Mouse (Mus musculus): Measurements from ENCODE around the gene Serpinb6b.
"Not testable (repeated sequence)": the region's sequence is repeated elsewhere in the genome, so short reads cannot be mapped to it uniquely, and the experiment has no call there.

Gene Serpinb6b

DNA sequence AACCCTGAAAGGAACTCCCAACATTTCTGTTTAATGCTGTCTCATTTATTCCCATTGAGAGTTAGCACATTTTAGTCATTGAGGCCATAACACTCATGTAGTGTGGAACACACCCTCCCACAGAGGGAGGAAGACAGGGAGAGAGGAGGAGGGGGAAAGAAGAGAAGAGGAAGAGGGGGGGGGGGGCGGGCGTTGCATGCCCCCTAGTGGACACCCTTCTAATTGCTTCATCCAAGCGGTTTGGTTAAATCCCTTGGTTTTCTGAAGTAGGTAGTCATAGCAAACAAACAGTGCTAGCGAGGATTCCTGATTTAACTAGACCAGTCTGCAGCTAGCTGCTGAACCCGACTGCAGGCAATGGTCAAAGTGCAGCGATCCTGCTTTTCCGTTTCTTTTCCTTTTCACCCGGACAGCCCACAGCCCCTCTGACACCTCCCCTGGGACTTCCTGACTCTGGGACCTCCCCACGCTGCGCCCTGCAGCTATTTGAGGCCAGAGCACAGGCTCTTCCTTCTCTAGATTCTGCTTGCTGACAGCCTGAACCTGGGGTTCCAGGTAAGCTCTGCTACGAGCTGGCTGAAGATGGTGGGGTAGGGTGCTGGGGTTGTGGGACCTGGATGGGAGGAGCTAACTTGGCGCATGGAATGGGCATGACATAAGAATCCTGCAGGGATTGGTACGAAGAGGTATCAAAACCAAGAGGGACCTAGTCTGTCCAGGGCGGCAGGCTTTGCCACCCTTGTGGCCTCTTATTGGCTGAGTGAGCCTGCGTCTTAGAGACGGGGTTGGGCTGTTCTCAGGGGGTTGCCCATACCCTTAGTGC is at the start of gene Serpinb6b:
Gene Serpinb6b, plus strand, starts transcription at position 221 of the 823 bp plus-strand sequence.
- no peak for DNase-seq (ENCODE audit: low spot score)

DNA sequence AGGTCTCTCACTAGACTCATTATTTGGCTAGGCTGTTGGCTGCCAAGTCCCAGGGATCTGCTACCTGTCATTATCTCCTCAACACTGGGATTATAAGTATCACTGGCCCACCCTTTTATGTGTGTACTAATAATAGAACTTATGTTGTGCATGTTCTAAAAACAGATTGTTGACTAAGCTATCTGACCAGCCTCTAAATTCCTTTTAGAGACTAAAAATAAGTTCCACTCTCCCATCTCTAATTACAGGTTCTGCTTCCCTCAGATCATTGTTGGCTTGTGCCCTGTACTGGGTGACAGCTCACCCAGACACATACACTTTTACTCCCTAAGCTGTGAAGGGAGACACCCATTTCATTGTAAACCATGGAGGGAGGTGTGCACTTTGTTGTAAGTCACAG is 42.4 kb upstream of the Serpinb6b start:
- DNase-seq (ENCODE audit: low spot score): no peak

DNA sequence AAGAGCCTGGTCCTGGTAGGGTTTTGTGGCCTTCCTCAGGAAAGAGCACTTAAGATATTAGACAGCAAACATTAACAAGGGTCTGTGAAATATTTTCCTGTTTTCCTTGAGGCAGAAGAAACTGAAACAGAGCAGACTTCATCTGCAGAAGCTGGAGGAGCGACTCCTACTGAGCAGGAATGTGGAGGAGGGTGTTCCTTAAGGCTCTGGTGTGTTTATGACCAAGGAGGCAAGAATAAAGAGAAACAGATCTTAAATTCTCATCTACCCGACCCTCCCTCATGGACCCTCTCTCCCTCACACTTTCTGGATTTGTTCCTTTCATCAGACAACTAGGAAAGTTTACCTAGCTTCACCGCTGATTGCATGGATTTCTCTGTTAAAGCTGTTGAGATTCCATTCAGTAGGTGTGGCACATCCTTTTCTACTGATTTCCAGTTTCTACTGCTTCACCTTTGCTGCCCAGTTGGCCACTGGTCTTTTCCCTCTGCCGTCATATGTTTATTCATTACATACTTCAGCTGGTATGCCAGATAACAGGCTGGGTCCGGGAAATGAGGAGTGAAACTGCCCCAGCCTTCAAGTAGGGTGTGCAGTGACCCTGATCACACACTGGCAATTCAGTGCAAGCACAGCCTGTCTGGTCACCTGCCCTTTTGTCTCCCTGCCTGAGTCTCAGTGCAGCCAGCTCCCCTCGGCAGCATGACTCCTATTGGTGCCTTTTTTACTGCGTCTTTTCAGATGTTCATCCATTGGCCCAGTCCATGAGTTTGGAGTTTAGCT is 40.2 kb upstream of the Serpinb6b start:
- DNase-seq (ENCODE audit: low spot score): no peak

DNA sequence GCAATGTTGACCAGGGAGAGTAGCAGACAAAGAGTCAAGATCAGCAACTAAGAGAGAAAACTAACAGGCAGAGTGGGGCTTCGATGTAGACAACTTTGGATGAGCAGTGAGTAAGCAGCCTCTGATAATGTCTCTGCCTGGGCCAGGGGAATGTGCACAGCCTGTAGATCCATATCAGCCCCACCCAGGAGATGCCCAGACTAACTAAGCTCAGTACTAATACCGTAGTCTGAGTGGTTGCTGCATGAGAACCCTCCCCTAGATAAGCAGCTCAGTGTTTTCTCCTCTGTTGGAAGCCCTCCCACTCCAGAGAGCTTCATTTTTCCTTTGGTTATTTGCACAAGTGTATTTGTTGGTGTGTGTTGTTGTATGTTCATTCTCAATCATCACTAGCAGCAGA is 38.3 kb upstream of the Serpinb6b start:
- no peak for DNase-seq (ENCODE audit: low spot score)

DNA sequence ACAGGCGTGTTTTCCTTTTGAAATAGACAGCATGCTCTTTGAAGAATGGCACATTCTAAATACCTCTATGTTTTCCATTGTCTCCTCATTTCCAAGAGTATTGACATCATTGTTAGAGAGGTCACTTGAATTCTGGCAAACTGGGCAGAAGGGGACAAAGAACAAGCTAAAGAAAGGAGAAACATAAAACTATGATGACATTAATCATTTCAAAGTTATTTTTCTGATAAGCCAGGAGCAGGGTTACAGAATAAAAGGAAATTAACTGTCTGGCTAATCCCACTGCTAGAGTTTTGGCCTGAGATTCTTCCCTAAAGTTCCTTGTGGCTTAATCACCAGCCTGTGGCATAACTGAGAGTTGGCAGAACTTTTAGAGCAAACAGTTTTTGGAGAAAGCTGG is 37.8 kb upstream of the Serpinb6b start:
- DNase-seq (ENCODE audit: low spot score): no peak

DNA sequence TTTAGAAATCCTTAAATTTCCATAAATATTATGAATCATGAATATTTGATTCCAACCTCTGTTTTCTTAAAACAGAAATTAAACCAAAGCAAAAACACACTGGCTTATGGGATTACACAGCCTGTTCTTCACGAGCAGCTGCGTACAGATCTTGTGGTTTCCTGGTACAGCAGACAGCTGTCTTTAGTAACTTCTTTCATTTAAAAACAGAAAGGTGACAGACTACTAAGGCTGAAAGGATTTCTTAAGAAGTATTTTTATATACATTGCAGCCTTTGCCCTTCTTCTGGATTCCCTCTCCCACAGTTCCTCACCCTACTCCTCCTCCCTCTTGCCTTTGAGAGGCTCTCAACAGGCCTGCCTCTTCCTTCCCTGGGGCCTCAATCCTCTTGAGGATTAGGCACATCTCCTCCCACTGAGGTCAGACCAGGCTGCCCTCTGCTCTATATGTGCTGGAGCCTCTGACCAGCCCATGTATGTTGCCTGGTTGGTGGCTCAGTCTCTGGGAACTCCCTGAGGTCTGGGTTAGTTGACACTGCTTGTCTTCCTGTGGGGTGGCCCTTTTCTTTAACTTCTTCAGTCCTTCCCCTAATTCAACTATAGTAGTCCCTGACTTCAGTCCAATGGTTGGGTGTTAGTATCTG is 35.8 kb upstream of the Serpinb6b start:
- DNase-seq (ENCODE audit: low spot score): no peak

DNA sequence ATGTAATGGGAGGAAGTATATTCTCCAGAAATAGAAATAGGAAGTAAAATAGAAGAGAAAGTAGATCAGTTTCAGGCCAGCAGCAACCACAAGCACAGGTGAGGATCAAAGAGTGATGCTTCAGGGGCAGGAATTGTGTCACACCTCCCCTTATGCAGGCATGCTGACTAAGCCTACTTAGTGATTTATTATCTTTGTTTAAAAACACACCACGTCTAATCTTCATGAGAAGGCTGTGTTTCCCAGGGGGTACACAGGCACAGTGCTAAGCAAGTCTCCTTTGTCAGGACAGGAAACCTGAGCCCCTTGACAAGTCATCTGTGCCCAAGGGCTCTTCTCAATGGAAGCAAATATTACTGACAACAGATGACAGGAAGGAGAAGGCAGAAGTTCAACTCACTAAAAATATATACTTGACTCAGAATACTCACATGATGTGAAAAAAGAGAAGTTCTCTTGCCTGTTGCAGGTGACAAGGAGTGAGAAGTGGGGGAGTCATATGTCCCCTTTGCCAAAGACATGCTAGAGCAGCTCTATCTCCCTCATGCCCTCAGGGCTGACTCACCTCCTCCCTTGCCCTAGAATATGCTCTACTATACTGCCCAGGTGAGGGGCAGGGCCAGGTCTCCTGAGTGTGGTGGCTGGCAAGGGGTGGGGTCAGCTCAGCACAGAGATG is 30.2 kb upstream of the Serpinb6b start:
- DNase-seq (ENCODE audit: low spot score): no peak

DNA sequence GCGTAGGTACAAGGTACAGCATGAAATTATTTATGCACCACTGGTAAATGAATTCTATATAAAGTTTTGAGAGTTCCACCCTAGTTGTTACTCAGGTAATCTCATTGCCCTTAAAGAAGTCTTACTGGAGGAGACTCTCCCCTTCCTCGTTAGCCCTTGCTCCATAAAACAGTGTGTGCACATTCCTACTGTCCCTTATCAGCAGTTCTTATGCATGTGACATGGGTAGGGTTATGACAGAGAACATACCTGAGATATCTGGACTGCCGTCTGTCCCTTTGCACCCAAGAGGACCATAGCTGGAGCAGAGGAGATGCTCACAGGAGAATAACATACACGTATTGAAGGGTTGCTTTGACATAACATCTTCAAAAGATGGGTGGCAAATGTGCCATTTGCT is 26.7 kb upstream of the Serpinb6b start:
- not testable (repeated sequence) for DNase-seq (ENCODE audit: low spot score)

DNA sequence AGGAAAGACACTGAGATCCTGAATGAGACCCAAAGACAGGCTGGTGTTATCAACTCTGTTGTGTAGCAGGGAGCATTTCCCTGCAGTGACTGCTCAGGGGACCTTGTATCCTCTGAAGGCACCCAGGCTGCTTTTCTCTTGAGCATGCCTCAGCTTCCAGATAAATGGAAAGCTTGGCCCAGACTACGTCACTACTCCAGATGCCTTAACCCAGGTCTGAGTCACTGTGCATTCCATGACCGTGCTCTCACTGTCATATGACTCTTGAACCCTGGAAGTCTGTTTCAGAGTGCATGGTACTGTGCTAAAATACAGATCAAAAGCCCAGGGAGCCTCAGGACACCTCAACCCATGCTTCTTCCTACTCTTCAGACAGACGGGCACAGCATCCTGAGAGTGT is 25.8 kb upstream of the Serpinb6b start:
- DNase-seq (ENCODE audit: low spot score): not testable (repeated sequence)

DNA sequence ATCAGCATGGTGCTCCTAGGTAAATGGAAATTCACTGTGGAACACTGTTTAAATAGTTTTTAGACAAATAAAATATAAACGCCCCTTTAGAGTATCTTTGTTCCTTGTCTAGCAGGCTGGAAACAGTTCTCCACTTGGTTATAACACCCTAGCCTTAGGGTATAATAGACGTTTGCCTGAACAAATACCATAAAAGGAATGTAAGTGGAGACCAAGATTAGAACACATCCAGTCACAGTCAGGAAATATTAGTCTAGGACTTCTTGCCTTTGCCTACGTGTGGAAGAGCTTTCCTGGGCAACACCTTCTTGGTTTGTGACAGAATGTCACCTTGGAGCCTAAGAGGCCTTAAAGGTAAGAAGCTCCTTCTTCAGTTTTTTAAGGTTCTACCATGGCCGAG is 8.5 kb upstream of the Serpinb6b start:
- no peak for DNase-seq (ENCODE audit: low spot score)

DNA sequence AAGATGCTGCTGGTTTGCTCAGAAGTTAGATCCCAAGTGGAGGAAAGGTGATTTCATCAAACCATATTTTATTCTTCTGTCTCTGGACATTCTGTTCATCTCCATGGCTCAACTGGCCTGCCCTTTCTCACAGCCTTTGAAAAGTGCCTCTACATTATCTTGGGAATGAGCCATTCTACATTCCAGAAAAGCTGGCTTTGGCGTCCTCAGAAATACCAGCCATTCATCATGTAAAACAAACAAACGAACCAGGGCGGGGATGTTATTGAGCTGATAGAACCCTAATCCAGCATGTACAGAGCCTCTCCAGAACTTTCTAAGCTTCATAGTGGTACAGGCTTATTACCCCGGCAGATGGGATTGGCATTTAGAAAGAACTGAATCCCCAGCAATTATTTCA is 7.1 kb upstream of the Serpinb6b start:
- DNase-seq (ENCODE audit: low spot score): no peak

DNA sequence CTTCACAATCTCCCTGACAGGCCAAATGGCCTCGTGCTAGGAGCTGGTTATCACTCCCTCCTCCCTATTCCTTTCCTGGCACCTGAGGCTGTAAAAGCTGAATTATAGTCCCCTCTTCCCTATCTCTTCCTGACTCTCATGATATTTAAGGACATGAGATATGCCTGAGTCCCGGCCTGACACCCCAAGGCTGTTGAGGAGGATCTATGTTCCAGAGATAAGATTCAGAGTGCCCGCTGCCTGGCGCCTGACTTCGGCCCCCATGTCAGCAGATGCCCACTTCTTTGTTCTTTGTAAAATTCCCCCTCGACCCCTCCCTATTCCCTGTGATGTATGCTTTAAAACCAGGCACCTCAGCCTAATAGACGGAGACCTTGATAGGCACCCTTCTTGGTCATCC is 6.5 kb upstream of the Serpinb6b start:
- not testable (repeated sequence) for DNase-seq (ENCODE audit: low spot score)

DNA sequence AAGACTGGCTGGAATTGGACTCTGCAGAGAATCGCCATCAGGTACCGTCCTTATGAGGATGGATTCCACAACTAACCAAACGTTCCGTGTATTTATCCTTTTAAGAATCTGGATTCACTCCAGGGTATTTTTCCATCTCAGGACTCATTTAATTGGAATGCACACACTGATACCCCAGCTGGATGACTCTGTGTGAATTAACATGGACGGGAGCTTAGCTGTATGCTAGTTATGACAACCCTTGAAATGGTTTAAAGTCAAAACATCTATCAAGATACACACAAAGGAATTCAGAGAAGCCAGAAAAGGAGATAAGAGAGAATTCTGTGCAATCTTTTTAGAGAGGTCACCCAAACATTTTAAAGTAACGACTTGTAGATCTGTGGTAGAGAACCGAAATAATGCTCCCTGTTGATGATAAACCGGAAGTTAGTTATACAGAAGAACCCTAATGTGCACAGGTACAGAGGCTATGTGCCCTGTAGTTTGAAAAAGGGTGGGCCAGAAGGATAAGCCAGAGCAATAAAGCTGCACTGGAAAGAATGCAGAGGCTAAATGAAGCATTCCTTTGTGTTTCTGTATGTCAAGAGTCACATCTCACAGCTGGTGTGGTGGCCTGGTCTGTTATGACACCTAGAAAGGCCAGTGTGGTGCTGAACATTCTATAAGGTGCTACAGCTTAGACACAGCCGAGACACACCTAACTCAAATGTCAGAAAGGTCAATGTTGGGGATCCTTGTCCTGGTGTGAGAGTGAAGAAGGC is 837 bp upstream of the Serpinb6b start:
- no peak for DNase-seq (ENCODE audit: low spot score)

DNA sequence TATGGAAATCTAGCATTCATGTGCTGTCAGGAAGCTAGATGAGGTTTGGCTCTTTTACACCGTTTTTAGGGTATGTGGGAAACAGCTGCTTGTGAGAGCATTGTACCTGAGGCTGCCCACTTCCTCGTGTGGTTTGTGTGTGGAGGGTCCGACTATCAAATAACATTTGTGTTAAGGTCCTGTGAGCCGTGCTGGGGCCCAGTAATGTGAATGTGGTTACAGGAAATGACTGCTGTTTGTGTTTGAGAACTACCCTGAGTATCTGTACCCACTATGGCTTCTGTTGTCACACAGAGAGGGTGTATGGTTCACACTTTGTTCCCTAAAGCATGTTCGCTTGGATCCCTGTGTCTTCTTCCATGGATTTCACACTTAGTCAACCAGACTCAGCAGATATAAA is 1.1 kb downstream of the Serpinb6b start:
- no peak for DNase-seq (ENCODE audit: low spot score)

DNA sequence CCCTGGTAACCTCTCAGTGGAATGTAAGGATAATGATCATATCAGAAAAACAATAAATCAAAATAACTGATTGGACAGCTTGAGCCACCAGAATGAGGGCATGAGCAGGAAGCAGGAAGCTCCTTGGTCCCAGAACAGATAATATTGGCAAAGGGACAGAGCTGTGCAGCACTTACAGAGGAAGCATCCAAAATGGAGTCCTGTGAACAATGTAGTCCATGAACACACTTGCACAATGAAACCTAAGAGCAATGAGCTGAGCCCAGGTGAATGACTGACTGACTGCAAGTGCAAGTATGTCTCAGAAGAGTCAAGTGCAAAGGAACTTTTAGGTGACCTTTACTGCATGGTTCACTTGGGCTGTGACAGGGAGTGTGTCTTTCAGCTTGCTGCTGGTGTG is 2.2 kb downstream of the Serpinb6b start:
- no peak for DNase-seq (ENCODE audit: low spot score)

DNA sequence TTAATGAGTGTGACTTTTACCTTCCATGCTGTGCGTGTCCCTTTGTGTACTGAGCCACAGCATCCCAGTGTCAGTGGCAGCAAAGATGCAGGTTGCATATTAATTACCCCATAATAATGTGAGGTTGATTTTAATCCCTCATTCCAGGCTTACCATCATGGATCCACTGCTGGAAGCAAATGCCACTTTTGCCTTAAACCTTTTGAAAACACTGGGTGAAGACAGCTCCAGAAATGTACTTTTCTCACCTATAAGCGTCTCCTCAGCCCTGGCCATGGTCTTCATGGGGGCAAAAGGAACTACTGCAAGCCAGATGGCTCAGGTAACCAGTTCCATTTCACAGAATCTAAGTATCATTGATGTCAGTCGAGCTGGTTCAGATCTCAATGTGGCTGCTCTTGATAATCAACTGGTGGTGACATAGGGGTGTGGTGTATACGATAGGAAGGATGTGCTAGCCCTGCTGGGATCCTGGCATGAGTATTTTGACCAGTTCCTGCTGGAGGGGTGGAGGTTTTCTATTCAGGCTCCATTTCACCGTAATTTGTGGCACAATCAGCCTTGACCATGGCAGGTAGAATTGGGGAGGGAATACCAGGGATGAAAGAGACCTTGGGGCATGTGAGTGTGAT is 3.5 kb downstream of the Serpinb6b start:
- DNase-seq (ENCODE audit: low spot score): no peak

DNA sequence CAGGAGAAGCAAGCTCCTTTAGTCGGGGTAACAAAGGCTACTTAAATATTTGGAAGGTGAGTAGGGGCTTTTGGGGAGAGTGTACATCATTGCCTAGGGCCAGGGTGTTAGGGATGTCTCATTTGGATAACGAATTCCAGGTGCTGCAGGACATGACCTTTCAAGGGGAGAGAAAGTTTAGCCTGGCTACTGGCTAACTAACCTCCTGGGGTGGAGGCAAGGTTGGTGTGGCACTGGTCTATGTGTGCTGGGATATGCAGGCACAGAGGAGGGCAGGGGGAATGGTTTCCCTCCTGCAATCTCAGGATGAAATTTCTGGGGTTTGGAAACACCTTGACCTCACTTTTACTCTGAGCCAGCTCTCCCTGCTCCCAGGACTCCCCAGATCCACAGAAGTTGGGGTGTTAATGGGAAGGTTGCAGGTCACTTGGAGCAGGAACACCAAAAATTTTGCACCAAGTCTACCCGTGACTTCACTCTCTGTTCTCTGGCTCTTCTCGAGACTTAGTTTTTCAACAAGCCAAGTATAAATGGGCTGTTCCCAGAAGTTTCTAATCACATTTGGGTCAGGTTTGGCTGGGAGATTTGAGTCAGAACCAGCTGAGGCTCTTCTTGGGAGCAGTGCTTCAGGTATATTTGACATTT is 4.1 kb downstream of the Serpinb6b start:
- no peak for DNase-seq (ENCODE audit: low spot score)

DNA sequence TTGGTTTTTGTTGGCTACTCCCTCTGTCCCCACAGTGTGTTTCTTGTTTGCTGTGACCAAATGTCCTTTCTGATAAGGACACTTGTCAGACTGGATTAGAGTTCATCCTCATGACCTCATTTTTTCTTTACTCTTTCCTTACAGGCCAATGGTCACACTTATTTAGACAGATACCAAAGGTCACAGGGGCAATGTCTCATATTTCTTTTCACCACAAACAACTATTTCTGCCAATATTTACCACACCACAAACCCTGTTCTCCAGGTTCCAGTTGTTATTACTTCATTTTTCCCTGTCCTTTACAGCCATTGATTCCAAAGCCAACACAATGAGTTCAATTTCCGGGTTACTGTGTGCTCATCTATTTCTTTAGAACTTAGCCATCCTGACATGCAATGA is 4.6 kb downstream of the Serpinb6b start:
- DNase-seq (ENCODE audit: low spot score): no peak

DNA sequence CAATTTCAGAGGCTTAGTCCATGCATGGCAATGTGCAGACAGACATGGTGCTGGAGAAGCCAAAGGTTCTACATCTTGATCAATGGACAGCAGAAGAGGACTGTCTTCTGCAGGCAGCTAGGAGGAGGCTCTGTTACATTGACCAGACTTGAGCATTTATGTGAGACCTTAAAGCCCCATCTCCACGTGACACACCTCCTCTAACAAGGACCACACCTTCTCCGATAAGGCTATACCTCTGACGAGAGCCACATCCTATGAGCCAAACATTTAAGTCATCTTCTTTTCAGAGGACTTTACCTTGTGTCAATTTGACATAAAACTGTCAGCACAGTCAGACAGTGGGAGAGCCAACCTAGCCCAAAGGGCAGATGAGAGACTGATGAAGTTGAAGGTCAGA is 5.8 kb downstream of the Serpinb6b start:
- no peak for DNase-seq (ENCODE audit: low spot score)

DNA sequence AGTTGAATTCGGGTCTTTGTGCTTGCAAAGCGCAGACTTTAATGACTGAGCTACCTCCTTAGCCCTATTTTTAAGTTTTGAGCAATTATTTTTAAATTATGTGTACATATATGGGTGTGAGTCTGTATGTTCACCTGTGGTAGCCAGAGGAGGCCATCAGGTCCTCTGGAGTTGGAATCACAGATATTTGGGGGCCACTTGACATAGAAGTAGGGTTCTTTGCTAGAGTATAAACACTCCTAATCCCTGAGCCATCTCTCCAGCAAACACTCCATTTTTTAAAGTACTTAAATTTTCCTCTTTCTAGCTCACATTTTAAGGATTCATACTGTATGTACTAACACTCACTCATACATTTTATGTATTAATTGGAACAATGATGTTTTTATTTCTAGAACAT is 9.3 kb downstream of the Serpinb6b start:
- no peak for DNase-seq (ENCODE audit: low spot score)

Measured in layer of hippocampus, adult 9-10 months (tissue).